Mouse (Mus musculus): Measurements from ENCODE around the gene Rufy4.

The Rufy4 gene

GRCm38 (mm10) chr1:74105660-74106059, 19.7 kb upstream of the Rufy4 start:
- DNase-seq (ENCODE audit: low spot score in 2 of 2): no peak

GRCm38 (mm10) chr1:74106214-74106613, 19.1 kb upstream of the Rufy4 start:
- no peak for DNase-seq (ENCODE audit: low spot score in 2 of 2)

GRCm38 (mm10) chr1:74107931-74108618, 17.3 kb upstream of the Rufy4 start:
- DNase-seq (ENCODE audit: low spot score in 2 of 2): no peak

GRCm38 (mm10) chr1:74109670-74110069, 15.7 kb upstream of the Rufy4 start:
- no peak for DNase-seq (ENCODE audit: low spot score in 2 of 2)

GRCm38 (mm10) chr1:74110932-74111695, 14.2 kb upstream of the Rufy4 start:
- DNase-seq (ENCODE audit: low spot score in 2 of 2): no peak

GRCm38 (mm10) chr1:74111696-74112030, 13.7 kb upstream of the Rufy4 start:
- no peak for DNase-seq (ENCODE audit: low spot score in 2 of 2)

GRCm38 (mm10) chr1:74113071-74113470, 12.3 kb upstream of the Rufy4 start:
- no peak for DNase-seq (ENCODE audit: low spot score in 2 of 2)

- no peak for DNase-seq (ENCODE audit: low spot score in 2 of 2)
These were observed 7.5 kb upstream of the Rufy4 start for GRCm38 (mm10) chr1:74117876-74118275.

- DNase-seq (ENCODE audit: low spot score in 2 of 2): no peak
These were observed 6.2 kb upstream of the Rufy4 start for GRCm38 (mm10) chr1:74119115-74119514.

GRCm38 (mm10) chr1:74121138-74121537, 4.2 kb upstream of the Rufy4 start:
- no peak for DNase-seq (ENCODE audit: low spot score in 2 of 2)

- peak; percentile 60 for DNase-seq (ENCODE audit: low spot score in 2 of 2)
These were observed 3.3 kb upstream of the Rufy4 start for GRCm38 (mm10) chr1:74121821-74122576.

- DNase-seq (ENCODE audit: low spot score in 2 of 2): no peak
These were observed 2.1 kb upstream of the Rufy4 start for GRCm38 (mm10) chr1:74123215-74123614.

- DNase-seq (ENCODE audit: low spot score in 2 of 2): peak; percentile 25 to 48
These were observed 1.0 kb upstream of the Rufy4 start, which contains the start of gene Tns1 for GRCm38 (mm10) chr1:74124021-74124981. Gene Tns1, minus strand, starts transcription at chr1:74124449.

- DNase-seq (ENCODE audit: low spot score in 2 of 2): no peak
These were observed 5.7 kb downstream of the Rufy4 start for GRCm38 (mm10) chr1:74130883-74131659.

- no peak for DNase-seq (ENCODE audit: low spot score in 2 of 2)
These were observed 6.7 kb downstream of the Rufy4 start for GRCm38 (mm10) chr1:74132011-74132410.

GRCm38 (mm10) chr1:74133954-74134353, 8.6 kb downstream of the Rufy4 start:
- DNase-seq (ENCODE audit: low spot score in 2 of 2): no peak

GRCm38 (mm10) chr1:74135326-74135950, 10.1 kb downstream of the Rufy4 start:
- DNase-seq (ENCODE audit: low spot score in 2 of 2): no peak

GRCm38 (mm10) chr1:74139415-74139814, 14.1 kb downstream of the Rufy4 start:
- no peak for DNase-seq (ENCODE audit: low spot score in 2 of 2)

GRCm38 (mm10) chr1:74141781-74142180, 16.4 kb downstream of the Rufy4 start:
- DNase-seq (ENCODE audit: low spot score in 2 of 2): no peak
